Mouse (Mus musculus) liver (tissue): Measurements from ENCODE around the gene 1700021F07Rik.

Experiments
- DNase-seq: peaks from one replicate; pipeline ENCODE4 v3.0.0-alpha.2; 2020; ENCODE audit warnings: mixed read lengths

The 1700021F07Rik gene

DNA sequence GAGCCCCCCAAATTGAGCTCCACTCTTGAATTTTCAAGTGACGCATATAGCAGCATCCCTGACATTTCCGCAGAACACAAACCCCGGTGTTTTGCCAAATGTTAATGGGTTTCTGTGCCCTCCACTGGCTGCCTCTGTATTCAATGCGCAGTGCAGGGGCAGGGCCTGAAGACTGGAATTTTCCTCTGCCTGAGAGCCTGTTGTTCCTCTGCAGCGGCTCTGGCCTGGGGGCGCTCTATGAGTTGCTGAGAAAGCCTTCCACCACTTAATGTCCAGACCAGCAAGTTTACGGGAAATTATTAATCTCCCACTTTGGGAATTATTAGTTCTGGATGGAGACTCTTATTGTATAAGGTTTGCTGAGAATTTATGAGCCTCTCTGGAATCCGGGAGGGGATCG is 41.8 kb downstream of the 1700021F07Rik start:
- no peak for DNase-seq
